Mouse (Mus musculus): ENCODE measurements around the gene Orm1. TPM values are rescaled to one million over a fixed set of nuclear protein-coding genes. Genes with fewer than 3 reads are reported as not detected.

Orm1 gene
- polyA plus RNA-seq, 1 experiment from 2014 or later = not detected

GRCm38 (mm10) chr4:63373404-63373803 is 29.0 kb downstream of the Orm1 start:
- no peak overlapping the region for H3K9ac ChIP-seq (ENCODE audit: low read length)
- no peaks in the 10 kb centered on the region for H3K4me1 ChIP-seq (ENCODE audit: control insufficient read depth in 2 of 2, insufficient read depth in 2 of 2, low read length in 2 of 2)
- peaks cover 24% of the 10 kb centered on the region for H3K36me3 ChIP-seq (ENCODE audit: control insufficient read depth, insufficient read depth, low read length)
- H3K4me2 ChIP-seq (ENCODE audit: low read length) = no peak overlapping the region
- WGBS = 86% methylated on average over 8 of the region's 8 CpGs
- peaks cover 6% of the 10 kb centered on the region; the same call in 1 of the 2 replicates for H3K27me3 ChIP-seq (ENCODE audit: control insufficient read depth, insufficient read depth, low read length)
- H3K4me3 ChIP-seq (ENCODE audit: control insufficient read depth in 1 of 2, insufficient read depth in 1 of 2, low read depth in 1 of 2, low read length in 2 of 2) = no peak overlapping the region
- H3K9me3 ChIP-seq (ENCODE audit: control insufficient read depth, low read length) = no peaks in the 10 kb centered on the region
- no peak overlapping the region for H3K27ac ChIP-seq (replicated peaks in 1 of 2; ENCODE audit: control insufficient read depth in 1 of 2, insufficient read depth in 1 of 2, low read depth in 2 of 2, low read length in 2 of 2)
- no peak for ATAC-seq (ENCODE audit: insufficient number of reproducible peaks, insufficient read depth, low FRiP score, low read depth)

DNA sequence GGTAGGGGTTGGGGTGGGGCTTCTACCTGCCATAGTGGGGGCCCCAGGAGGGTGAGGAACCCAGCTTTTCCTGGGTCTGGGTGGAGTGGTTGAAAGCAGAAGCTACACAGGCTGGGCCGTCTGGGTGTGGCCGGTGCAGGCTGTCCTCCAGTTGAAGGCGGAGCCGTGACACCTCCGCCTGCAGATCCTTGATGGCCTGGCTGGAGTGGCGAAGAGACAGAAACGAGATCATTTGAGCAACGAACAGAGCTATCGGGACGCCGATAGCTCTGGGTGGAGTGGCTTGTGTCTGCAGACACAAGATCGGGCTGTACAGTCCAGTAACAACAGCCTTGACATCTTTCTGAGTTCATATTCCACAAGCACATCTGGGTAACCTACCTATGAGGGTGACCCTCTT is 30.0 kb downstream of the Orm1 start:
- Histone ChIP-seq H3K9ac (ENCODE audit: low read length) (no peak overlapping the region), H3K9me3 (ENCODE audit: control insufficient read depth, low read length) (no peaks in the 10 kb centered on the region), H3K27ac (replicated peaks in 1 of 2; ENCODE audit: control insufficient read depth in 1 of 2, insufficient read depth in 1 of 2, low read depth in 2 of 2, low read length in 2 of 2) (no peak overlapping the region), H3K27me3 (ENCODE audit: control insufficient read depth, insufficient read depth, low read length) (peaks cover 6% of the 10 kb centered on the region; the same call in 1 of the 2 replicates), H3K4me1 (ENCODE audit: control insufficient read depth in 2 of 2, insufficient read depth in 2 of 2, low read length in 2 of 2) (no peaks in the 10 kb centered on the region), H3K36me3 (ENCODE audit: control insufficient read depth, insufficient read depth, low read length) (peaks cover 31% of the 10 kb centered on the region), H3K4me3 (ENCODE audit: control insufficient read depth in 1 of 2, insufficient read depth in 1 of 2, low read depth in 1 of 2, low read length in 2 of 2) (no peak overlapping the region), H3K4me2 (ENCODE audit: low read length) (no peak overlapping the region)
- ATAC-seq (ENCODE audit: insufficient number of reproducible peaks, insufficient read depth, low FRiP score, low read depth) = no peak
- 76% methylated on average over 12 of the region's 12 CpGs for WGBS

DNA sequence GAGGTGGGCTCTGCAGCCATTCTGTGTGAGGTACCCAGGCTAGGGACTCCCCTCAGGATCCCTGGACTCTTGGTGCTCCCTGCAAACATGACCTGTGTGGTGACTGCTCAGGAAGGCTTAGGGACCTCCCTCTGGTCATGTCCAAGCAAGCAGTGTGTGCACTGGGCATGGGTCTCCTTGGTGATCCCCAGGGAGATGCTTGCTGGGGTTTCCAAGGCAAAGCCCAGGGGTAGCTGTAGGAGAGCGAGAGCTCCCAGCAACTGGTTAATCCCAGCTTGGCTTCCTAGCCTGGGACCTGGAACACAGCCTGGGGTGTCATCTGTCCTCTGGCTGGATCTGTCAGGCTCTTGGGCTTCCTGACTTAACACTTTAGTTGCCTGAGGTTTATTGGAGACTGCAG is 31.0 kb downstream of the Orm1 start:
- Histone ChIP-seq H3K9me3 (ENCODE audit: control insufficient read depth, low read length) (no peaks in the 10 kb centered on the region), H3K27me3 (ENCODE audit: control insufficient read depth, insufficient read depth, low read length) (peaks cover 6% of the 10 kb centered on the region; the same call in 1 of the 2 replicates), H3K27ac (replicated peaks in 1 of 2; ENCODE audit: control insufficient read depth in 1 of 2, insufficient read depth in 1 of 2, low read depth in 2 of 2, low read length in 2 of 2) (no peak overlapping the region), H3K4me2 (ENCODE audit: low read length) (no peak overlapping the region), H3K4me3 (ENCODE audit: control insufficient read depth in 1 of 2, insufficient read depth in 1 of 2, low read depth in 1 of 2, low read length in 2 of 2) (no peak overlapping the region), H3K36me3 (ENCODE audit: control insufficient read depth, insufficient read depth, low read length) (peaks cover 35% of the 10 kb centered on the region), H3K4me1 (ENCODE audit: control insufficient read depth in 2 of 2, insufficient read depth in 2 of 2, low read length in 2 of 2) (no peaks in the 10 kb centered on the region), H3K9ac (ENCODE audit: low read length) (no peak overlapping the region)
- WGBS = 82% methylated on average over 1 of the region's 1 CpGs
- ATAC-seq (ENCODE audit: insufficient number of reproducible peaks, insufficient read depth, low FRiP score, low read depth) = no peak

- H3K27me3 ChIP-seq (ENCODE audit: control insufficient read depth, insufficient read depth, low read length) = no peaks in the 10 kb centered on the region
- ATAC-seq (ENCODE audit: insufficient number of reproducible peaks, insufficient read depth, low FRiP score, low read depth) = no peak
- H3K4me3 ChIP-seq (ENCODE audit: control insufficient read depth in 1 of 2, insufficient read depth in 1 of 2, low read depth in 1 of 2, low read length in 2 of 2) = no peak overlapping the region
- H3K9ac ChIP-seq (ENCODE audit: low read length) = no peak overlapping the region
- H3K9me3 ChIP-seq (ENCODE audit: control insufficient read depth, low read length) = no peaks in the 10 kb centered on the region
- H3K4me1 ChIP-seq (ENCODE audit: control insufficient read depth in 2 of 2, insufficient read depth in 2 of 2, low read length in 2 of 2) = no peaks in the 10 kb centered on the region
- WGBS = 67% methylated on average over 7 of the region's 7 CpGs
- no peak overlapping the region for H3K4me2 ChIP-seq (ENCODE audit: low read length)
- H3K27ac ChIP-seq (replicated peaks in 1 of 2; ENCODE audit: control insufficient read depth in 1 of 2, insufficient read depth in 1 of 2, low read depth in 2 of 2, low read length in 2 of 2) = no peak overlapping the region
- H3K36me3 ChIP-seq (ENCODE audit: control insufficient read depth, insufficient read depth, low read length) = peaks cover 48% of the 10 kb centered on the region
Measured at GRCm38 (mm10) chr4:63377483-63377882, 33.1 kb downstream of the Orm1 start.

DNA sequence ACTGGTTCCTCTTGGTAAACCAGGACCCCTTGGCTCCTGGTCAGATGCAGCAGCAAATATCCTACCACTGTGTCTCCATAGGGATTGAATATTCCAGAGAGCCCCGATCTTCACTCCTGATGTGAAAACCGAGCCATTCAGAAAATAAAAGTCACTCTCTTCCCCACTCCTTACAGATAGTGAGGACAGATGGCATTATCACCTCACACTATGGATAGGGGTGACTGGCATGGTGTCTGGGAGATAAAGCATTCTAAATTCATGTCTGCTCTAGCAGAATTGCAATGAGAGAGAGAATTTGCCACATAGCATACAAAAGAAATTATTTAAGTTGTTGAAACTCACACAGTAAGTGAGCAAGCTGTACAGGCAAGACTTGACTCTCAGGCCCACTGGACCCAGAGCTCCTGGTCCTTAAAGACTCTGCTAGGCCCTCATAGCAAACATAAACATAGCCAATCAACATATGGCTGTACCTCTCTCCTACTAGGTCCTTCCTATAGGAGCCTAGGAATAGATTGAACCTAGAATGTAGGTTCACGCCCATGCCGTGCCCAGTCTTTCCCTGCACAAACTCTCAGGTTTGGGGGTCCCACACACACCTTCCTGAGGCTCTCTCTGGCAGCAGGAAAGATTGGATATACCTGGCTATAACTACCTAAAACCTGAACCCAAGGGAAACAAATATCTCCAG is 38.5 kb downstream of the Orm1 start:
- 75% methylated on average over 4 of the region's 4 CpGs for WGBS
- no peak overlapping the region for H3K4me3 ChIP-seq (ENCODE audit: control insufficient read depth in 1 of 2, insufficient read depth in 1 of 2, low read depth in 1 of 2, low read length in 2 of 2)
- no peak overlapping the region for H3K4me2 ChIP-seq (ENCODE audit: low read length)
- H3K9me3 ChIP-seq (ENCODE audit: control insufficient read depth, low read length) = no peaks in the 10 kb centered on the region
- H3K9ac ChIP-seq (ENCODE audit: low read length) = no peak overlapping the region
- no peak for ATAC-seq (ENCODE audit: insufficient number of reproducible peaks, insufficient read depth, low FRiP score, low read depth)
- H3K36me3 ChIP-seq (ENCODE audit: control insufficient read depth, insufficient read depth, low read length) = peaks cover 42% of the 10 kb centered on the region
- no peak overlapping the region for H3K27ac ChIP-seq (replicated peaks in 1 of 2; ENCODE audit: control insufficient read depth in 1 of 2, insufficient read depth in 1 of 2, low read depth in 2 of 2, low read length in 2 of 2)
- H3K27me3 ChIP-seq (ENCODE audit: control insufficient read depth, insufficient read depth, low read length) = no peaks in the 10 kb centered on the region
- H3K4me1 ChIP-seq (ENCODE audit: control insufficient read depth in 2 of 2, insufficient read depth in 2 of 2, low read length in 2 of 2) = no peaks in the 10 kb centered on the region

- H3K27ac ChIP-seq (replicated peaks in 1 of 2; ENCODE audit: control insufficient read depth in 1 of 2, insufficient read depth in 1 of 2, low read depth in 2 of 2, low read length in 2 of 2) = no peak overlapping the region
- H3K9me3 ChIP-seq (ENCODE audit: control insufficient read depth, low read length) = no peaks in the 10 kb centered on the region
- no peak for ATAC-seq (ENCODE audit: insufficient number of reproducible peaks, insufficient read depth, low FRiP score, low read depth)
- no peak overlapping the region for H3K4me3 ChIP-seq (ENCODE audit: control insufficient read depth in 1 of 2, insufficient read depth in 1 of 2, low read depth in 1 of 2, low read length in 2 of 2)
- H3K4me2 ChIP-seq (ENCODE audit: low read length) = no peak overlapping the region
- peaks cover 45% of the 10 kb centered on the region for H3K36me3 ChIP-seq (ENCODE audit: control insufficient read depth, insufficient read depth, low read length)
- 82% methylated on average over 12 of the region's 12 CpGs for WGBS
- no peak overlapping the region for H3K9ac ChIP-seq (ENCODE audit: low read length)
- no peaks in the 10 kb centered on the region for H3K27me3 ChIP-seq (ENCODE audit: control insufficient read depth, insufficient read depth, low read length)
- no peaks in the 10 kb centered on the region for H3K4me1 ChIP-seq (ENCODE audit: control insufficient read depth in 2 of 2, insufficient read depth in 2 of 2, low read length in 2 of 2)
Measured at GRCm38 (mm10) chr4:63383474-63383873, 39.1 kb downstream of the Orm1 start.

DNA sequence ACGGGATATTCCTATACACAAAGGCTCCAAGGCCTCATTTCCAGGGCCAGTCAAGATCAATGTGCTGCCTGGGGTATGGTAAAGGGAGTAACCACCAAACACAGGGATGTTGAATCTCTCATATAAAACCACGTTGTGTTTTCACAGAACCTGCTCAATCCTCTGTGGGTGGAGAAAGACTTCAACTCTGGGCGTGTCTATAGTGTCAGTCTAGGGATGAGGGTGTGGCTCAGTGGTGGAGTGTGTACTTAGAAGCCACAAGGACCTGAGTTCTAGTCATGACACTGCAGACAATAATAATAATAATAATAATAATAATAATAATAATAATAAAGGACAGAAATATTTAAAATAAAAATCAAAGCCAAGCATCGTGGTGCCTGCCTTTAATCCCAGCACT is 39.9 kb downstream of the Orm1 start:
- Histone ChIP-seq H3K9ac (ENCODE audit: low read length) (no peak overlapping the region), H3K4me1 (ENCODE audit: control insufficient read depth in 2 of 2, insufficient read depth in 2 of 2, low read length in 2 of 2) (peaks cover 0 to 2% of the 10 kb centered on the region in 2 experiments; a peak in 1 of 4 replicates), H3K4me2 (ENCODE audit: low read length) (no peak overlapping the region), H3K27me3 (ENCODE audit: control insufficient read depth, insufficient read depth, low read length) (no peaks in the 10 kb centered on the region), H3K4me3 (ENCODE audit: control insufficient read depth in 1 of 2, insufficient read depth in 1 of 2, low read depth in 1 of 2, low read length in 2 of 2) (no peak overlapping the region), H3K27ac (replicated peaks in 1 of 2; ENCODE audit: control insufficient read depth in 1 of 2, insufficient read depth in 1 of 2, low read depth in 2 of 2, low read length in 2 of 2) (no peak overlapping the region), H3K36me3 (ENCODE audit: control insufficient read depth, insufficient read depth, low read length) (peaks cover 37% of the 10 kb centered on the region), H3K9me3 (ENCODE audit: control insufficient read depth, low read length) (no peaks in the 10 kb centered on the region)
- no peak for ATAC-seq (ENCODE audit: insufficient number of reproducible peaks, insufficient read depth, low FRiP score, low read depth)
- 81% methylated on average over 4 of the region's 4 CpGs for WGBS

DNA sequence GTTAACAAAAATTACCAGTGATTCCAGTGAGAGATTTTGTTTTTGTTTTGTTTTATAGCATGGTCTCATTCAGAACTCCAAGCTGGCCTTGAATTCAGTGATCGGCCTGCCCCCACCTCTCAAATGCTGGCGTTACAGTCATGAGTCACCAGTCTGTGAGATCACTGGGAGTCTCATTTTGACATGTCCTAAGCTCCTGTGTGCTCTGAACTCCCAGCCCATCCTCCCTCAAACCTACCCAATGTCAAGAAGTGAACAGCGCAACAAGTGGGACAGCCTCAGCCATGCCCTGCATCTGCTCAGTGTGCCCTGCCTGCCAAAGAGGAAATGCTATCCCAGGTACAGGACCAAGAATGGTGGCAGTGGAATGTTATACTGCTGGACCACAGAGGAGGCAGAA is 40.9 kb downstream of the Orm1 start:
- H3K27ac ChIP-seq (replicated peaks in 1 of 2; ENCODE audit: control insufficient read depth in 1 of 2, insufficient read depth in 1 of 2, low read depth in 2 of 2, low read length in 2 of 2) = no peak overlapping the region
- no peak overlapping the region for H3K4me2 ChIP-seq (ENCODE audit: low read length)
- H3K4me3 ChIP-seq (ENCODE audit: control insufficient read depth in 1 of 2, insufficient read depth in 1 of 2, low read depth in 1 of 2, low read length in 2 of 2) = no peak overlapping the region
- H3K9ac ChIP-seq (ENCODE audit: low read length) = no peak overlapping the region
- no peak for ATAC-seq (ENCODE audit: insufficient number of reproducible peaks, insufficient read depth, low FRiP score, low read depth)
- no peaks in the 10 kb centered on the region for H3K27me3 ChIP-seq (ENCODE audit: control insufficient read depth, insufficient read depth, low read length)
- 74% methylated on average over 3 of the region's 3 CpGs for WGBS
- H3K9me3 ChIP-seq (ENCODE audit: control insufficient read depth, low read length) = no peaks in the 10 kb centered on the region
- peaks cover 30% of the 10 kb centered on the region for H3K36me3 ChIP-seq (ENCODE audit: control insufficient read depth, insufficient read depth, low read length)
- peaks cover 0 to 4% of the 10 kb centered on the region in 2 experiments; a peak in 1 of 4 replicates for H3K4me1 ChIP-seq (ENCODE audit: control insufficient read depth in 2 of 2, insufficient read depth in 2 of 2, low read length in 2 of 2)

Measured in heart, embryonic 14.5 days (tissue).